15 mouse cellular contexts compared by ENCODE assay signal in the genomic region with DNA sequence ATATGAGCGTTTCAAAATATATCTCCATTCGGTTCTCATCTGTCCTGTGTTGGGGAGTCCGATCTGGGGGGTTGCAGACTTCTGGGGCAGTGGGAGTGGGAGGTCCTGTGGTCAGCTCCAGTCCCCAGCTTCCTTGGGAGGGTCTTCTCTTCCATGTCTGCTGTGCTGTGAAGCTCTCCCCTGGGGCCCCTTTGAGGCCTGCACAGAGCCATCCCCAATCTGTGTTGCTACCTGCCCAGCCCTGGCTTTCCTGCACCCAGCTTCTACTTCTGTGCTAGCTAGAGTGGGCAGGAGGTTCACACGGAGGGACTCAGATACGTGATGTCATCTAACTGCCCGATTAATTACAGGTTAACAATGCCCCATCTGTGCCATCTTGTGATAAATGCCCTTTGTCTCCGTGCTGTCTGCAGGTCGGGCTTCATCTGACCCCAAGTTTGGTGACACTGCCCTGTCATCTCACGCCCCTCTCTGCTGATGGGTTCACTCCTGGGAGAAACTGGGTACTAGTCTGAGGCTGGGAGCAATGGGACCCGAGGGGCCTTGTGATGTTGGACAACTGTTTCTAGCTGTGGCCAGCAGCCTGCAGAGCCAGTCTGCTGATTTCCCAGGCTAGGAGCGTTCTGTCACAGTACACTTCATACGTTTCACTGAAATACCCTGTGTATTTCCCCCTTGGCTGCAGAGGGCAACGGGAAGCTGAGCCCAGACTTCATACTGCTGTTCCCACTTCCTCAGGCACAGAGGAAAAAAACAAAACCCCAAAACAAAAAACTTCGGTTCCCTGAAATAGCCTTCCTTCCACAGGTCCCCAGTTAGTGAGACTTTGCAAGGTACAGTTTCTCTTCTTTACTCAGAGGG.
A peak's percentile ranks its signal among the peaks of the same experiment; 100 is the strongest.
DNase-seq lines count a peak whose midpoint lies in the region; ATAC-seq lines count a peak whose summit lies in the region.
"Had no signal": no experiment of that assay in that cellular context is flagged by ENCODE, and none has a peak within 500 bp of the region (broad histone marks: within the 10 kb centered on the region; RNA-seq: fewer than 3 reads in every experiment).

No protein-coding gene starts in this region.

- no peak for DNase-seq in forebrain, embryonic 11.5 days (ENCODE audit: low spot score)
- no peak for DNase-seq in liver, embryonic 13.5 days
- no peak for DNase-seq in liver, embryonic 11.5 days (ENCODE audit: low spot score)
- DNase-seq in adipocyte (ENCODE audit: low spot score) = peak; percentile 42
- no peak for DNase-seq in embryo, embryonic 9.5 days (ENCODE audit: extremely low spot score)
- DNase-seq: cerebellum, adult 2 months; embryo, embryonic 11 days; heart, postnatal 36 days; layer of hippocampus, postnatal 36 days; lung, postnatal 14 days had no signal

- WGBS in forebrain, embryonic 12.5 days = 78% methylated on average over 14 of the region's 14 CpGs
- 78% methylated on average over 14 of the region's 14 CpGs for WGBS in forebrain, embryonic 11.5 days
- 60% methylated on average over 14 of the region's 14 CpGs for WGBS in liver, embryonic 13.5 days (ENCODE audit: insufficient replicate concordance)
- WGBS in liver, embryonic 11.5 days = 73% methylated on average over 14 of the region's 14 CpGs
- 58% methylated on average over 14 of the region's 14 CpGs for WGBS in hindbrain, embryonic 15.5 days

- H3K4me2 ChIP-seq in forebrain, embryonic 12.5 days = no peak overlapping the region
- H3K4me2 ChIP-seq in forebrain, embryonic 11.5 days (ENCODE audit: low read depth, low read length, severe bottlenecking) = no peak overlapping the region
- no peak overlapping the region for H3K4me2 ChIP-seq in liver, embryonic 13.5 days
- no peak overlapping the region for H3K4me2 ChIP-seq in liver, embryonic 11.5 days
- H3K4me2 ChIP-seq in hindbrain, embryonic 15.5 days = no peak overlapping the region
- H3K4me2 ChIP-seq: forebrain, embryonic 15.5 days had no signal

- H3K4me1 ChIP-seq in forebrain, embryonic 12.5 days = peaks cover 22% of the 10 kb centered on the region
- H3K4me1 ChIP-seq in forebrain, embryonic 11.5 days (replicated peaks; ENCODE audit: control insufficient read depth, insufficient read depth, low read length) = peaks cover 3% of the 10 kb centered on the region; the same call in 1 of the 2 replicates
- H3K4me1 ChIP-seq in liver, embryonic 13.5 days (replicated peaks) = peaks cover 22% of the 10 kb centered on the region
- peaks cover 11% of the 10 kb centered on the region for H3K4me1 ChIP-seq in liver, embryonic 11.5 days (replicated peaks; ENCODE audit: control insufficient read depth, insufficient read depth, low read length)
- peaks cover 50% of the 10 kb centered on the region for H3K4me1 ChIP-seq in hindbrain, embryonic 15.5 days (replicated peaks)

- H3K27ac ChIP-seq in forebrain, embryonic 12.5 days = 0 out of 2 replicates have a peak overlapping the region, but pooled peaks have one; percentile 13
- H3K27ac ChIP-seq in forebrain, embryonic 11.5 days (ENCODE audit: low read depth, low read length) = no peak overlapping the region
- H3K27ac ChIP-seq in liver, embryonic 13.5 days = peak overlapping the region; percentile 29; the same call in 1 of the 2 replicates
- H3K27ac ChIP-seq in liver, embryonic 11.5 days (ENCODE audit: low read depth, low read length) = no peak overlapping the region
- H3K27ac ChIP-seq in hindbrain, embryonic 15.5 days (replicated peaks) = 0 out of 2 replicates have a peak overlapping the region, but pooled peaks have one; percentile 32
- H3K27ac ChIP-seq: forebrain, embryonic 15.5 days; liver, embryonic 14.5 days had no signal

- H3K9me3 ChIP-seq in forebrain, embryonic 12.5 days = no peaks in the 10 kb centered on the region
- H3K9me3 ChIP-seq in forebrain, embryonic 11.5 days (ENCODE audit: control insufficient read depth, low read length) = no peaks in the 10 kb centered on the region
- H3K9me3 ChIP-seq in liver, embryonic 13.5 days (replicated peaks) = no peaks in the 10 kb centered on the region
- no peaks in the 10 kb centered on the region for H3K9me3 ChIP-seq in liver, embryonic 11.5 days (ENCODE audit: control insufficient read depth, low read length)
- H3K9me3 ChIP-seq in hindbrain, embryonic 15.5 days = no peaks in the 10 kb centered on the region
- H3K9me3 ChIP-seq: forebrain, embryonic 15.5 days had no signal

- peaks cover 27% of the 10 kb centered on the region for H3K36me3 ChIP-seq in forebrain, embryonic 12.5 days (replicated peaks)
- no peaks in the 10 kb centered on the region; the same call in 1 of the 2 replicates for H3K36me3 ChIP-seq in forebrain, embryonic 11.5 days (ENCODE audit: control insufficient read depth, insufficient read depth, low read length)
- peaks cover 9% of the 10 kb centered on the region for H3K36me3 ChIP-seq in liver, embryonic 13.5 days
- peaks cover 5% of the 10 kb centered on the region; the same call in 1 of the 2 replicates for H3K36me3 ChIP-seq in liver, embryonic 11.5 days (ENCODE audit: control insufficient read depth, insufficient read depth, low read length)
- H3K36me3 ChIP-seq in hindbrain, embryonic 15.5 days = no peaks in the 10 kb centered on the region
- H3K36me3 ChIP-seq: forebrain, embryonic 15.5 days had no signal

- ATAC-seq in forebrain, embryonic 12.5 days (ENCODE audit: low FRiP score) = no peak
- no peak for ATAC-seq in forebrain, embryonic 11.5 days (replicated peaks; ENCODE audit: low FRiP score)
- no peak for ATAC-seq in liver, embryonic 13.5 days (ENCODE audit: low read depth)
- ATAC-seq in liver, embryonic 11.5 days (replicated peaks; ENCODE audit: low FRiP score) = no peak
- ATAC-seq in hindbrain, embryonic 15.5 days (ENCODE audit: low FRiP score, low read depth) = no peak
- ATAC-seq in monocyte, adult 5-6 weeks (replicated peaks; ENCODE audit: insufficient number of reproducible peaks, low FRiP score, low TSS enrichment, poor library complexity, severe bottlenecking) = no peak

- no peaks in the 10 kb centered on the region for H3K27me3 ChIP-seq in forebrain, embryonic 12.5 days
- H3K27me3 ChIP-seq in forebrain, embryonic 11.5 days (ENCODE audit: control insufficient read depth, insufficient read depth, low read length) = no peaks in the 10 kb centered on the region
- no peaks in the 10 kb centered on the region for H3K27me3 ChIP-seq in liver, embryonic 13.5 days
- H3K27me3 ChIP-seq in liver, embryonic 11.5 days (replicated peaks; ENCODE audit: control insufficient read depth, insufficient read depth, low read length) = no peaks in the 10 kb centered on the region
- no peaks in the 10 kb centered on the region for H3K27me3 ChIP-seq in hindbrain, embryonic 15.5 days
- H3K27me3 ChIP-seq: forebrain, embryonic 15.5 days had no signal

- H3K9ac ChIP-seq in forebrain, embryonic 12.5 days = no peak overlapping the region
- no peak overlapping the region for H3K9ac ChIP-seq in forebrain, embryonic 11.5 days (ENCODE audit: low read length)
- no peak overlapping the region for H3K9ac ChIP-seq in liver, embryonic 13.5 days
- H3K9ac ChIP-seq in liver, embryonic 11.5 days (ENCODE audit: low read depth, low read length) = no peak overlapping the region
- H3K9ac ChIP-seq in hindbrain, embryonic 15.5 days = no peak overlapping the region
- H3K9ac ChIP-seq: forebrain, embryonic 15.5 days; liver, embryonic 14.5 days had no signal

- H3K4me3 ChIP-seq in forebrain, embryonic 12.5 days (replicated peaks) = no peak overlapping the region
- H3K4me3 ChIP-seq in forebrain, embryonic 11.5 days (ENCODE audit: low read depth, low read length) = no peak overlapping the region
- H3K4me3 ChIP-seq in liver, embryonic 13.5 days (replicated peaks) = no peak overlapping the region
- no peak overlapping the region for H3K4me3 ChIP-seq in liver, embryonic 11.5 days (ENCODE audit: low read depth, low read length)
- H3K4me3 ChIP-seq in hindbrain, embryonic 15.5 days = no peak overlapping the region
- H3K4me3 ChIP-seq: forebrain, embryonic 15.5 days had no signal

Comparison
In these comparisons a context has a peak if more than half of its experiments do, and no peak if none do; other contexts are left out.
1. H3K27ac ChIP-seq: peak in forebrain, embryonic 12.5 days (single experiment), liver, embryonic 13.5 days (single experiment) and hindbrain, embryonic 15.5 days (single experiment); none in forebrain, embryonic 11.5 days (single experiment) and liver, embryonic 11.5 days (single experiment).